Mouse (Mus musculus) forelimb bud, embryonic 11.5 days (tissue): ENCODE measurements at regions not wholly inside any gene's neighbourhood (a gene's known extent, or its start where the extent isn't known, plus 50 kb on each side); places are given as distances from the start of the nearest gene placed in this dataset.

Experiments
- DNase-seq: peaks from one replicate; pipeline ENCODE4 v3.0.0-alpha.2; 2012; ENCODE audit warnings: low read depth, low spot score

DNA sequence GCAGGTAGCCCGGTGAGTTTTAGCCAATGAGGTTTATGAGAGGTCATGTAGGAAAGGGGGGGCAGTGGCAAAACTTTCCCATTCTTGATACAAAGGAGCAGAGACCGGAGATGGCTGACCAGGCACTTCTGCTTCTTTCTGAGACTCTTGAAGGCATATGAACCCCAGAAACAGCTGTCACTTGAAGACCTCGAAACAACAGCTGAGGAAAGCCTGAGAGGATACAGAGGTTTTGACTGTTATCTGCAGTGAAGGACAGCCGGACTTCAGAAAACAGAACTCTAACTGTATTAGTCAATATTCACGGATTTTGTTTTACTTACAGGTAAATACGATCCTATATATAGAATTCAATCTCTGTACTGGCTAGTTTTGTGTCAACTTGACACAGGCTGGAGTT, 50.0 kb upstream of the Tiparp start:
- no peak for DNase-seq

DNA sequence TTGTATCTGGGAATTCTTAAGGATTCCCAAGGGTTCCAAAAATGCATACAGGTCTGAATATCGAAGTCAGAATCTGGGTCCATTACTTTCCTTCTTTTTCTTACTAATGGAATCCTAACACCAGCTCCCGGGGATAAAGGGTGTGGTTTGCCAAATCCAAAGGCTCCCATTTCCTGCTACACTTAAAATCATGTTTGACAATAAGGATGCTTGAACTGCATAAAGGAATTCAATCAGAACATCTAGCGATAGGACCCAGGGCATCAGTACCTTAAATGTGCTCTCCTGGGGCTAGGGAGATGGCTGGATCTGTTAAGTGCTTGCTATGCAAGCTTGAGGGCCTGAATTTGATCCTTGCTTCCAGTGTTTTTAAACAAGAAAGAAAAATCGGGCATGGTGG, 51.1 kb upstream of the Tiparp start:
- no peak for DNase-seq

DNA sequence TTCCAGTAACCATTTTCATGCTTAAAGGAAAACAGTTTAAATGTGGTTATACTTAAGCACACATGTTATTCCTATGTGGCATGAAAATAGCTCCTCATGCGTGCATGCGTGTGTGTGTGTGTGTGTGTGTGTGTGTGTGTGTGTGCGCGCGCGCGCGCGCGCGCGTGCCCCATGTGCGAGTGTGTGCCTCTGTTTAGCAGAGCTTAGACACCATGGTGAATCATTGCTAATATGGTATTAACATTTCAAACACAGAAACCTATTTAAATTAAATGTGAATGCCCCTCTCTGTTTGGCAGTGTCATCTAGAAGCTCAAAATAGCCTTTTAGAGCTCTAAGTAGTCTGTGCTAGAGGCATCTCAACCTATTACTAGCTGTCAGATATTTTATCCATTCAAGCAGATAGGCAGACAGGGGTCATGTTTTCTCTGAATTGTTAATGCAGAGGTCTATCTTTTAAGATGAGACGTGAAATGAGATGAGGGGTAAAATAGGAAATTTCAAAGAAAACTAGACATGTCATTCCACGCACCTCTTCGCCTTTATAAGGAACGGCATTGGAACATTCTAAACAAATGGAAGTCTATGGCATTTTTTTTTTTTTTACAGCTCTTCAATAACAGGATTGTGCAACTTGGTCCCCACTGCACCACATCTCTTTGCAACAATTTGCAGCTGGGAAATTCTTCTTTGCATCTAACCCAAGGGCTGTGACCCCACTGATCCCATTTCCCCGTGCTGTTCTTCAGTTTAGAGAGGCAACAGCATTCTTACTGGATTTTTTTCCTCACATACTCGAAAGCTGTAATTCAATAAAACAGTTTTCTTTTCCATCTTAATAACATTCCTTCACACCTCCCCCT, 51.9 kb upstream of the Tiparp start:
- no peak for DNase-seq

DNA sequence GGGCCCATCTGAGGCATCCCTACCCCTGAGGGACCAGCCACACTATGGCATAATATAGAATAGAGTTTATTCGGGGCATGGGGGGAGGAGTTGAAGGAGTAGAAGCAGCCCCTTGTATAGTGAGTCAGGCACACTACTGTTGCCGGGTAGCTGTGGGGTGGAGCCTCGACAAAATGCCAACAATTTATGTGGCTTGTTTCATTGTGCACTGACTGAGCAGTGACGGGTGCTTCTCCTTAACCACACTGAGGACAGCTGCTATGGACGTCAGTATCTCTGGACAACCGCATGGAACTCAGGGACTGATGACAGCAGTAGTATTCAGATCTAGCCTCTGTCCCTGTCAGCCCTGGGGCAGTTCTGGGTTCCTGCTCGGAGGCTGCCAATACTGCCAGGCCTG, 53.6 kb upstream of the Tiparp start:
- DNase-seq = no peak

DNA sequence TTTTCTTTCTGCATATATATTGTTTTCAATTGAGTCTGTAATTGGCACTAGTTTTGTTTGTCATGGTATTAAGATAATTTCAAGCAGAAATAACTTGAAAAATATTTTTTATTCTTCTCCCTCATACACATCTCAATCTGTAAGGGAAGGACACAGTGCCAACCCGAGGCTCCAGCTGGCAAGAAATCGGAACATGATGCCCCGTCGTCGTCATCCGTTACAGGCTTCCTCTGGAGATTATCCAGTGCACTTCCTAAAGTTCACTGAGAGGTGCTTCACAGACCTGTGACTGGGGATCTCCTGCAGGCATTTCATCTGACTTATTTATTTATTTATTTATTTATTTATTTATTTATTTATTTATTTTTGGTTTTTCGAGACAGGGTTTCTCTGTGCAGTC, 56.4 kb upstream of the Tiparp start:
- DNase-seq = no peak

DNA sequence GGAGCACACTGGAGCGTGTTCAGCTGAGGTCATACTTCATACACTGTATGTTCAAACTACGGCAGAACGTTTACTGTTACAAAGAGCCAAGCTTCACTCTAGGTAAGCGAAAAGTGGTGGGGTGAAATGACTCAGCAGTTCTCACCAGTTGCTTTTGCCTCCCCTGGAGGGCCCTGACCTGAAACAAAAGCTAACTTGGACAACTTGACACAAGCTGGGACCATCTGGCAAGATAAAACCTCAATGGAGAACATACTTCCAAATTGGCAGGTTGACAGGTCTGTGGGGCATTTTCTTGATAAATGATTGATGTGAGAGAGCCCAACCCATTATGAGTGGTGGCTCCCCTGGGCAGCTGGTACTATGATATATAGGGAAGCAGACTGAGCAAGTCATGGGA, 59.0 kb upstream of the Tiparp start:
- no peak for DNase-seq

DNA sequence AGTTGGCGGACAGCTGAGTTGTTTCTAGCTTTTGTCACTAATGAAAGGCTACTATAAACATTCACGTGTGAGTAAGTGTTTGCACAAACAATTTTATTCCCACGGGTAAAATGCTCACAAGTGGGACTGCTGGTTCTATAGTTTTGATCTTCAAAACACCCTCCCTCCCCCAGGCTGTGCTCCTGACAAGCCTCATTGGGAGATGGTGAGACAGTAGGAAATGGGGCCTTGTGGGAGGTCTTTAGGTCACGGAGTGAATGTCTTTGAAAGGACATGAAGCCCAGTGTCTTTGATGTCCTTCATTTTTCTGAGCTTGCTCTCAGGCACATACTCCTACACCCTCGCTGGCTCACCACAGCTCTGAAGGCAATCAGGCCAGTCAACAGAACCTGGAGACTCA, 63.4 kb upstream of the Tiparp start:
- no peak for DNase-seq

DNA sequence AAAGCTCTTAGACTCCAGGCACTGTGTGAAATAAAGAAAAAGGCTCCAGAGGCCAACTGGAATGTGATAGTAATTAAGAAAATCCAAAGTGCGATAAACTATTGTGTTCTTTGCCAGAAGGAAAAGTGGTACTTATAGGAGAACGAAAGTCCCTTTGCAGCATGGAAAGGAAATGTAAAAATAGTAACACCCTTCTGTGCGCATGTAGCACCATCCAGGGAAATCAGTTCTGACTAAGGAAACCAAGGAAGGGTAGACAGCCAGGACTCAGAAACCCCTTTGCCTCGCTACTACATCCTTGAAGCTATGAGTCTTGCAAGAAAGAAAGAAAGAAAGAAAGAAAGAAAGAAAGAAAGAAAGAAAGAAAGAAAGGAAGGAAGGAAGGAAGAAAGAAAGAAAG, 67.3 kb upstream of the Tiparp start:
- DNase-seq = no peak

DNA sequence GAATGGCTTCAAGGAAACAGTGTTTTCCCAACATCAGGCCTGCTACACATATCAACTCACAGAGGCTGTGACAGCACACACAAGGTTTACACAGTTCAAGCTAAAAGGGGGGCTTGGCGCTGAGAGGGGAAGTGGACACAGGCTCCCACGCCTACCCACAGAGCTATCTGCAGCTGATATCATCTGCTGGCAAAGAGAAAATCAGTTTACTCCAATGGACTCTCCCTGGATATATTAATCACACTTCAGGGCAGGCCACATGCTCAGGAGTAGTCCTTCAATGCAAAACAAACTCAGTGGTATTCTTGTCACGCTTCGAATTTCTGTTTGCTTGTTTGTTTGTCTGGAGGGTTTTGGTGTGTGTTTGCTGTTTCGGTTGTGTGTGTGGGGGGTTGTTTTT, 67.3 kb upstream of the Ssr3 start:
- no peak for DNase-seq

DNA sequence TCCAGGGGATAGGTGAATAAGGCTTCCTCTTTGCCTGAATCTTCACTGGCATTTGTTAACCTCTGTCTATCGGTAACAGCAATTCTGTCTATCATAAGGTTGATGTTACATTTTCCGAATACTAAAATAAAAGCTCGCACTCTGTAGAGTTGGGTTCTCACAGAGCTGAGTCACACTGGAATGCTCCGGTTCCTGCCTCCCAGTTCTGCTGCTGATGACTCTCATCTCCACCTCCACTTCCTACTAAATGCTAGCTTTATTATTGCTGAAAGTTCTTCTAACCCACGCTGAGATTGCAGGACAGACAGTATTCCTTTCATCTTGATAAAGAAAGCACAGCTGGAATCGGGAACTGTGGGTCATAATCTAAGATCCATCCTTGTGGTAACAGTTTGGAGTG, 65.5 kb upstream of the Ssr3 start:
- no peak for DNase-seq

DNA sequence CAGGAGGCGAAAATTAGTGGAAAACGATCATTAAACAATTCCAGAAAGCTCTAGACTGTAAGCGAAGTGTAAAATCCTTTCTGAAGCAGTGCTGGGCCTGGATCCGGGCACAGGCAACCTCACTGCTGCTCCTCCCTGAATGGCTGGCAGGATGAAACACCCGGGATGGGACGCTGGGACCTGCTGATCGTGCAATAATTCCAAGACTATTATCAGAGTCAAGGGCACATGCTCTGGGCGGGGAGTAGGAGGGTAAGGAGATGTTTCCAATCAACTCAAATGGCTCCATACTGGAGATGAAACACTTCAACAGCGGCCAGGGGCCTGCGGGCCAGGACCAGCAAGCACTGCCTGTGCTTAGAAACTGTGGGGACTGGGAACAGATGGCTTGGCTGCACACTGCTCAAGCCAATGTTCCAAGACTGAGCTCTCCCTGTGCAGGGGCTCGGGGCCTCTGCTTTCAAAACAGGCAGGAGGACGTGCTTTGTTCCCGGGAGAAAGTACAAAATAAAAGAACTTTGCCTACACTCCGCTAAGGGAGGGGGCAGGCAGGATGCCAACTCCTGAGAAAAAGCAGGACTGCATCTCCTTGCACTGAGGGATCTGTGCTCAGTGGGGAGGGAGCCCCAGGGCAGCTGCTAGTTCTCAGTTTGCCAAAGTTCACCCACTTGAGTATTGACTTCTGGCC, 63.3 kb upstream of the Ssr3 start:
- DNase-seq = peak; percentile 19

DNA sequence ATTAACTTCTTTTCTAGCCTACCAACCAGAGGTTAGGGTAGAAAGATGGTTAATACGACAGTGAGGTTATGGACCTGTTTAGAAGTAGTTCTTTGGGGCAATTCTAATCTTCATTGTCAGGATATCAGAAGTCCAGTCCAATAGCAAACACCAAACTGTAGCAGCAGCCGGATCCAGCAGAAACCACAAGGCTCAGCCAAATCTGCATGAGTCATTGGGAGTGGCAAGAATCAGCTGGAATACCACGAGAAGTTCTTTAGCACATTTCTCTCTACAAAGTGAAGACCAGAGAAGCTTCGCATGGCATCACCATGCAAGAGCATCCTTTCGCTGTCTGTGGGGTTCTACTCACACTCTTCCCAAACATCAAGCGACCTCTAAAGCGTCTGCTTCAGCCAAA, 61.9 kb upstream of the Ssr3 start:
- no peak for DNase-seq

DNA sequence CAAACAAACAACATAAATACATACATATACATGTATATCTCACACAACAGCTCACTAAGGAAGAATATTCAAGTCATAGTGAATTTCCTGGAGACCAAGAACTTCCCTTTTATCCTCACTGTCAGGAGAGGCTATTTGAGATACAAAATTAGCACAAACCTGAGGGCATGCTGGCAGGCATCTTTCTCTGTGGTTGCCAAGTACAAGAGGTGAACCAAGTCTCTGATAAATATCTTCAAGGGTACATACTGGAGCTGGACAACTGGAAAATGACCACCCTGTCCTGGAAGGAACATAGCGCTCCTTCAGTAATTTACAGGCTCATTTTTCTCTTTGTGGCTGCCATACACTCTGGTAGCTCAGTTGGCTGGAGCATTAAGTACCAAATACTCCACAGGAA, 56.8 kb upstream of the Ssr3 start:
- no peak for DNase-seq

DNA sequence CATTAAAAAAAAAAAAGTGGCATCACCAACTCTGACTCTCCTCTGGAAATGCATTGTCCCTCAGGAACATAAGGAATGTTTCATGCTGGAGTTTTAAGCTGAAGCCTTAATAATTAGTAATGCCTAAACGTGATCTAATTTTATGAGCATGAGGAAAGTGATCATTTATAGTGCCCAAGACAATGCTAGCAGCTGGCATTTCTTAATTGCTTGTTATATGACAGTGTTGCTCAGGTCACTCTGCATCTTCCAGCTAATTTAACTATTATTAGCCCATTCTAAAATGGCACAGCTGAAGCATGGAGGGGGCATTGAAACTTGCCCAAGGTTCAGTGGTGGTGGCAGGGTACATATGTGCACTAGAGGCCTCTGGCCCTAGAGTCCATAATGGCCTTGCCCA, 51.3 kb upstream of the Ssr3 start:
- DNase-seq = no peak

DNA sequence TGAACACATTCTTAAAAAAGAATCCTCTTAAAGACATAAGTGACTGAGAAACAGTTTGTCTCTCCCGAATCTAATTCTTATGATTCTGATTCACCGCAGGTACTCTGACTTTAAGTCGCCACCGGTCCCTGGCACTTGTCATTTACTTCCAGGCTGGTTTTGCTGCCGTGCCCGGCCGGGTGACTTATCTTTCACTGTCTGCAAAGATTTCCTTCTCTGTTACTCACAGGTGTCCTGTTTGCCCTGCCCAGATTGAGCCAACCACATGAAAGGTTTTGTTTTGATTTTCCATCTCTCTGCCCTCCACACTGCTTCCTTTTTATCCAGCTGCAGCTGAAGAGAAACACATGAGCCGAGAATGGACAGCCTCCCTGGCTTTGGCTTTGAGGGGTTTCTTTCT, 50.5 kb upstream of the Ssr3 start:
- DNase-seq = no peak

DNA sequence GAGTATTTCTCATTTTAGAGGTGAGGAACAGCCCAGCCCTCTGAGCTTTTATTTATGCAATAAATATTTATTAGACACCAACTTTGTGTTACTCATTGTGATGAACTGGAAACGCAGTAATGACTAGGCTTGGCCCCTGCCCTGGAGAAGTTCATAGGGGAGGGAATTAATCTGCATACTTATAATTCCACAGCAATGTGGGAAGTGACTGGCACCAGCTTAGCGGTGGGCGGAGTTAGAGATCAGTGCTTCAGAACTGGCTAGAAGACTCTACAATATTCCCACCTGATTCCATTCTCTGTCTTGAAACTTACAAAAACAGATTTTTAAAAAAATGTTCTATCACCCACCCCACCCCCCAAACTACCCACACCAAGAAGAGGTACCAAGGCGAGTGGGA, 49.8 kb upstream of the Ssr3 start:
- no peak for DNase-seq
